Mouse (Mus musculus) lung, embryonic 14.5 days (tissue): ENCODE measurements around the gene Gm20498. TPM values are rescaled to one million over a fixed set of nuclear protein-coding genes. Genes with fewer than 3 reads are reported as not detected.
A peak's percentile ranks its signal among the peaks of the same experiment; 100 is the strongest.
"Not testable (repeated sequence)": the region's sequence is repeated elsewhere in the genome, so short reads cannot be mapped to it uniquely, and the experiment has no call there.

ENCODE experiments used
- ATAC-seq: fragments of 200-750 bp; cut with Nextera tagmentation; 2 replicates; pipeline ENCODE4 v1.8.0; 2017; ENCODE audit warnings: mild to moderate bottlenecking, moderate TSS enrichment, moderate library complexity; ENCODE audit not compliant: insufficient read depth
- DNase-seq: peaks from one replicate; pipeline ENCODE4 v3.0.0-alpha.2; 2015
- H3K27ac ChIP-seq: fragments of 300-500 bp; sonication (generic); 2 replicates; pipeline ENCODE4 v1.5.1; 2014; ENCODE audit warnings: low read depth, mild to moderate bottlenecking, moderate library complexity
- H3K27me3 ChIP-seq: fragments of 300-500 bp; sonication (generic); 2 replicates; pipeline ENCODE4 v1.6.1; 2014; ENCODE audit warnings: low read length, control low read depth; ENCODE audit not compliant: insufficient read depth
- H3K36me3 ChIP-seq: fragments of 300-500 bp; sonication (generic); 2 replicates; pipeline ENCODE4 v1.6.1; 2014; ENCODE audit warnings: control low read depth; ENCODE audit not compliant: insufficient read depth
- H3K4me1 ChIP-seq: fragments of 300-500 bp; sonication (generic); 2 replicates; pipeline ENCODE4 v1.6.1; 2014; ENCODE audit warnings: antibody characterized with exemption, control low read depth; ENCODE audit not compliant: insufficient read depth
- H3K4me2 ChIP-seq: fragments of 300-500 bp; sonication (generic); 2 replicates; pipeline ENCODE4 v1.6.1; 2014; ENCODE audit warnings: mild to moderate bottlenecking
- H3K4me3 ChIP-seq: fragments of 300-500 bp; sonication (generic); 2 replicates; pipeline ENCODE4 v1.5.1; 2014; ENCODE audit warnings: low read depth, low read length
- H3K9ac ChIP-seq: fragments of 300-500 bp; sonication (generic); 2 replicates; pipeline ENCODE4 v1.6.1; 2014
- H3K9me3 ChIP-seq: fragments of 300-500 bp; sonication (generic); 2 replicates; pipeline ENCODE4 v1.6.1; 2016; ENCODE audit warnings: low read depth, low read length, control low read depth
- CTCF ChIP-seq: IDR thresholded peaks from 2 replicates; pipeline ENCODE4 v1.5.1; 2016; ENCODE audit warnings: antibody characterized with exemption, low read depth
- WGBS: fragments of 180-500 bp; shearing (Covaris S2); extraction: QIAGEN DNeasy Blood & Tissue Kit; methylation state at CpG from one replicate; pipeline ENCODE4 v1.1.7; 2014; 5-methylcytosine and 5-hydroxymethylcytosine counted together
- polyA plus RNA-seq: library from polyadenylated mRNA; unstranded; fragments of >200 nt; fragmentation: Nextera tagmentation; extraction: Ambion mirVana; gene quantifications from 2 replicates; pipeline ENCODE4 v1.2.1, GENCODE M21; 2014

The Gm20498 gene
- polyA plus RNA-seq, 1 experiment from 2014 or later, result 30.3 TPM

GRCm38 (mm10) chr12:81490491-81490890 lies 42.2 kb downstream of the Gm20498 start:
- TF ChIP-seq CTCF, result no peak
- 90% methylated on average over 5 of the region's 5 CpGs for WGBS
- no peak overlapping the region for H3K9ac ChIP-seq
- H3K27ac ChIP-seq, result no peak overlapping the region
- no peaks in the 10 kb centered on the region for H3K9me3 ChIP-seq
- H3K27me3 ChIP-seq, result no peaks in the 10 kb centered on the region
- no peak overlapping the region for H3K4me2 ChIP-seq
- H3K4me1 ChIP-seq, result no peaks in the 10 kb centered on the region
- ATAC-seq, result no peak
- H3K36me3 ChIP-seq, result no peaks in the 10 kb centered on the region
- DNase-seq, result no peak
- no peak overlapping the region for H3K4me3 ChIP-seq

GRCm38 (mm10) chr12:81485311-81485710 lies 47.4 kb downstream of the Gm20498 start:
- Histone ChIP-seq H3K36me3 (no peaks in the 10 kb centered on the region), H3K9me3 (no peaks in the 10 kb centered on the region), H3K4me3 (peak overlapping the region; percentile 67), H3K27me3 (no peaks in the 10 kb centered on the region), H3K4me1 (no peaks in the 10 kb centered on the region), H3K4me2 (peak overlapping the region; percentile 70), H3K27ac (no peak overlapping the region), H3K9ac (no peak overlapping the region; the same call in 1 of the 2 replicates)
- DNase-seq (peak; percentile 2), ATAC-seq (peak; percentile 52; the same call in 1 of the 2 replicates)
- WGBS, result 40% methylated on average over 6 of the region's 6 CpGs
- TF ChIP-seq CTCF, result no peak

- under 1% methylated on average over 31 of the region's 31 CpGs for WGBS
- H3K36me3 ChIP-seq, result 0 out of 2 replicates have a peak, but pooled peaks cover under 1% of the 10 kb centered on the region
- peak; percentile 93 for DNase-seq
- H3K27ac ChIP-seq, result peak within 1 kb of the TSS; percentile 95
- ATAC-seq, result peak; percentile 99
- TF ChIP-seq CTCF, result no peak
- H3K4me3 ChIP-seq, result peak within 1 kb of the TSS; percentile 67
- peak within 1 kb of the TSS; percentile 70 for H3K4me2 ChIP-seq
- no peaks in the 10 kb centered on the region for H3K4me1 ChIP-seq
- no peaks in the 10 kb centered on the region for H3K9me3 ChIP-seq
- peak within 1 kb of the TSS; percentile 73 for H3K9ac ChIP-seq
- no peaks in the 10 kb centered on the region for H3K27me3 ChIP-seq
Measured at GRCm38 (mm10) chr12:81484727-81485191, 47.9 kb downstream of the Gm20498 start, which contains the start of gene Cox16. TSS of gene Cox16 (minus strand) at chr12:81485127.

GRCm38 (mm10) chr12:81484212-81484611 lies 48.5 kb downstream of the Gm20498 start:
- DNase-seq (peak; percentile 34), ATAC-seq (no peak)
- no peak for TF ChIP-seq CTCF

GRCm38 (mm10) chr12:81483656-81484055 lies 49.0 kb downstream of the Gm20498 start:
- peak overlapping the region; percentile 73 for H3K9ac ChIP-seq
- no peak overlapping the region for H3K27ac ChIP-seq
- no peaks in the 10 kb centered on the region for H3K27me3 ChIP-seq
- no peak for ATAC-seq
- H3K4me1 ChIP-seq, result no peaks in the 10 kb centered on the region
- H3K36me3 ChIP-seq, result 0 out of 2 replicates have a peak, but pooled peaks cover 2% of the 10 kb centered on the region
- WGBS, result 29% methylated on average over 17 of the region's 17 CpGs
- TF ChIP-seq CTCF, result no peak
- peak overlapping the region; percentile 70 for H3K4me2 ChIP-seq
- no peaks in the 10 kb centered on the region for H3K9me3 ChIP-seq
- peak; percentile 73 for DNase-seq
- peak overlapping the region; percentile 67 for H3K4me3 ChIP-seq

More at GRCm38 (mm10) chr12:81484212-81484611, 48.5 kb downstream of the Gm20498 start:
- no peaks in the 10 kb centered on the region for H3K4me1 ChIP-seq
- no peaks in the 10 kb centered on the region for H3K9me3 ChIP-seq
- WGBS, result 1% methylated on average over 7 of the region's 7 CpGs
- no peaks in the 10 kb centered on the region for H3K27me3 ChIP-seq
- peak overlapping the region; percentile 67 for H3K4me3 ChIP-seq
- H3K4me2 ChIP-seq, result peak overlapping the region; percentile 70
- peak overlapping the region; percentile 73 for H3K9ac ChIP-seq
- peak overlapping the region; percentile 95 for H3K27ac ChIP-seq
- H3K36me3 ChIP-seq, result 0 out of 2 replicates have a peak, but pooled peaks cover 2% of the 10 kb centered on the region

GRCm38 (mm10) chr12:81459051-81459450 lies 73.7 kb downstream of the Gm20498 start:
- 94% methylated on average over 7 of the region's 7 CpGs for WGBS
- H3K27me3 ChIP-seq, H3K9ac ChIP-seq, H3K4me1 ChIP-seq, ATAC-seq, DNase-seq, H3K9me3 ChIP-seq, H3K4me2 ChIP-seq, H3K36me3 ChIP-seq, H3K27ac ChIP-seq, H3K4me3 ChIP-seq: not testable (repeated sequence)

GRCm38 (mm10) chr12:81438985-81439384 lies 93.7 kb downstream of the Gm20498 start:
- H3K27ac ChIP-seq, H3K9me3 ChIP-seq, H3K4me1 ChIP-seq, ATAC-seq, H3K4me2 ChIP-seq, H3K4me3 ChIP-seq, H3K9ac ChIP-seq, DNase-seq, H3K36me3 ChIP-seq, H3K27me3 ChIP-seq: not testable (repeated sequence)
- 93% methylated on average over 9 of the region's 9 CpGs for WGBS

GRCm38 (mm10) chr12:81434778-81435177 lies 97.9 kb downstream of the Gm20498 start:
- H3K4me3 ChIP-seq, DNase-seq, ATAC-seq, H3K4me2 ChIP-seq, H3K27ac ChIP-seq, H3K9me3 ChIP-seq, H3K4me1 ChIP-seq, H3K9ac ChIP-seq, H3K36me3 ChIP-seq, H3K27me3 ChIP-seq: not testable (repeated sequence)
- 77% methylated on average over 2 of the region's 2 CpGs for WGBS
